Mouse (Mus musculus) liver, embryonic 16.5 days (tissue): ENCODE measurements around the gene Ank2. TPM values are rescaled to one million over a fixed set of nuclear protein-coding genes. Genes with fewer than 3 reads are reported as not detected.
"Not testable (repeated sequence)": the region's sequence is repeated elsewhere in the genome, so short reads cannot be mapped to it uniquely, and the experiment has no call there.

ENCODE experiments used
- ATAC-seq: fragments of 200-750 bp; cut with Nextera tagmentation; 2 replicates; pipeline ENCODE4 v1.8.0; 2017; ENCODE audit warnings: low read depth, mild to moderate bottlenecking, moderate number of reproducible peaks, moderate library complexity
- H3K27ac ChIP-seq: fragments of 300-500 bp; sonication (generic); 2 replicates; pipeline ENCODE4 v1.5.1; 2014; ENCODE audit warnings: mild to moderate bottlenecking, low read length
- H3K27me3 ChIP-seq: fragments of 300-500 bp; sonication (generic); 2 replicates; pipeline ENCODE4 v1.6.1; 2014; ENCODE audit warnings: low read depth, low read length, mixed read lengths; ENCODE audit not compliant: control insufficient read depth, insufficient read depth
- H3K36me3 ChIP-seq: fragments of 300-500 bp; sonication (generic); 2 replicates; pipeline ENCODE4 v1.6.1; 2014; ENCODE audit warnings: mild to moderate bottlenecking; ENCODE audit not compliant: control insufficient read depth, insufficient read depth
- H3K4me1 ChIP-seq: fragments of 300-500 bp; sonication (generic); 2 replicates; pipeline ENCODE4 v1.6.1; 2014; ENCODE audit warnings: low read depth, low read length, mixed read lengths; ENCODE audit not compliant: control insufficient read depth
- H3K4me2 ChIP-seq: fragments of 300-500 bp; sonication (generic); 2 replicates; pipeline ENCODE4 v1.6.1; 2014; ENCODE audit warnings: low read depth, low read length, mixed read lengths
- H3K4me3 ChIP-seq: fragments of 300-500 bp; sonication (generic); 2 replicates; pipeline ENCODE4 v1.5.1; 2014; ENCODE audit warnings: low read depth, mild to moderate bottlenecking, low read length
- H3K9ac ChIP-seq: fragments of 300-500 bp; sonication (generic); 2 replicates; pipeline ENCODE4 v1.6.1; 2014; ENCODE audit warnings: low read depth, low read length
- H3K9me3 ChIP-seq: fragments of 300-500 bp; sonication (generic); replicated peaks from 2 replicates; pipeline ENCODE4 v1.6.1; 2016; ENCODE audit warnings: low read length; ENCODE audit not compliant: control insufficient read depth
- WGBS: fragments of 180-500 bp; shearing (Covaris S2); extraction: QIAGEN DNeasy Blood & Tissue Kit; methylation state at CpG from one replicate; pipeline ENCODE4 v1.1.7; 2014; ENCODE audit not compliant: insufficient replicate concordance; 5-methylcytosine and 5-hydroxymethylcytosine counted together
- polyA plus RNA-seq: library from polyadenylated mRNA; unstranded; fragments of >200 nt; fragmentation: Nextera tagmentation; extraction: Ambion mirVana; gene quantifications from 2 replicates; pipeline ENCODE4 v1.2.1, GENCODE M21; 2015

Ank2 gene
- polyA plus RNA-seq, 1 experiment from 2014 or later, result 10.4 TPM

DNA sequence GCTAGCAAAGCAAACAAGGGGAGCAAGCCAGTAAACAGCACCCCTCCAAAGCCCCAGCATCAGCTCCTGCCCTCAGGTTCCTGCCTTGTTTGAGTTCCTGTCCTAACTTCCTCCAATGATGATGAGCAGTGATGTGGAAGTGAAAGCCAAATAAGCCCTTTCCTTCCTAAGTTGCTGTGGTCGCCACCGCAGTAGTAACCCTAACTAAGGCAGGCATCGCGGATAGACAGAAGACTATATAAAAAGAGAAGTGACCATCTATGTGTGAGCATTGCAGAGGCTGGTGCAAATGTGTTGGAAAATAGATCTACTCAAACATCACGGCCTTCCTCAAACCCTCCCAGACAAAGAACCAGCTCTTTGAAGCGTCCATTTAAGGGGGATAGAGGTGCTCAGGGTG, 167.6 kb downstream of the Ank2 start:
- Histone ChIP-seq H3K4me1 (no peaks in the 10 kb centered on the region), H3K9me3 (no peaks in the 10 kb centered on the region), H3K27me3 (no peaks in the 10 kb centered on the region), H3K27ac (no peak overlapping the region), H3K9ac (no peak overlapping the region), H3K36me3 (no peaks in the 10 kb centered on the region), H3K4me3 (no peak overlapping the region), H3K4me2 (no peak overlapping the region)
- ATAC-seq, result no peak
- WGBS, result 51% methylated on average over 6 of the region's 6 CpGs

DNA sequence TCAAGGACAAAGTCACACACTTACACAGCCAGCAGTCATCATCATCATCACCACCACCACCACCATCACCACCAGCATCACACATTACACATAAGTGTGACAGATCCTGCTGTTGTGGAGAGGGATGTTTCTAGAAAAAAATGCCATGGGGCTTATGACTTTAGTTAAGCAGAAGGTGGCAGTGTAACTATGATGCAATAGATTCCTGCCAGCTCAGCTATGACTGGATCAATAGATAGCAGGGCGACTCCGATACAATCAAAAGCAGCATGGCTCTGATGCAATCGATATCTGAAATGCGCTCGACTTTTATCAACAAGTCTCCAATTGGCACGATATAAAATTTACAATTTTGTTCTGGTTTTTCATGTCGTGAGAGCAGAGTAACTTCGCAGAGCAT, 172.8 kb downstream of the Ank2 start:
- H3K27ac ChIP-seq, result no peak overlapping the region
- H3K4me1 ChIP-seq, result no peaks in the 10 kb centered on the region
- H3K27me3 ChIP-seq, result no peaks in the 10 kb centered on the region
- H3K4me2 ChIP-seq, result no peak overlapping the region
- H3K4me3 ChIP-seq, result no peak overlapping the region
- H3K9me3 ChIP-seq, result no peaks in the 10 kb centered on the region
- H3K36me3 ChIP-seq, result no peaks in the 10 kb centered on the region
- 64% methylated on average over 8 of the region's 8 CpGs for WGBS
- ATAC-seq, result no peak
- H3K9ac ChIP-seq, result no peak overlapping the region

DNA sequence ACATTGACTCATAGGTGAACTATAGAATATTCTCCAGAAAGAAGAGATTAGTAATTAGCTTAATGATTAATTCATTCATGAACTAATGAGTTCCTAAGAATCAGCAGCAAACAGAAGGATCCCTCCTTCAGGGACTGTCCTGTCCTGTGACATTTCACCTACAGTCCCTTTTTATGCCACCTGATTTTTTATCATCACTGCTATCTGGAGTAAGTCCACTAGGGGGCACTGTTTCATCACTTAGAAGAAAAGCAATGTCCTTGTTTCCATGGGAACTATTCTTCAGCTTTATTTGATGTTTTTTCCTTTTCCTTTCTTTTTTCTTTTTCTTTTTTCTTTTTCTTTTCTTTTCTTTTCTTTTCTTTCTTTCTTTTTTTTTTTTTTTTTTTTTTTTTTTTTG, 176.3 kb downstream of the Ank2 start:
- ATAC-seq, result no peak
- no peaks in the 10 kb centered on the region for H3K36me3 ChIP-seq
- no peaks in the 10 kb centered on the region for H3K9me3 ChIP-seq
- no peak overlapping the region for H3K4me2 ChIP-seq
- no peaks in the 10 kb centered on the region for H3K4me1 ChIP-seq
- H3K27ac ChIP-seq, result no peak overlapping the region
- H3K9ac ChIP-seq, result no peak overlapping the region
- H3K27me3 ChIP-seq, result no peaks in the 10 kb centered on the region
- no peak overlapping the region for H3K4me3 ChIP-seq

DNA sequence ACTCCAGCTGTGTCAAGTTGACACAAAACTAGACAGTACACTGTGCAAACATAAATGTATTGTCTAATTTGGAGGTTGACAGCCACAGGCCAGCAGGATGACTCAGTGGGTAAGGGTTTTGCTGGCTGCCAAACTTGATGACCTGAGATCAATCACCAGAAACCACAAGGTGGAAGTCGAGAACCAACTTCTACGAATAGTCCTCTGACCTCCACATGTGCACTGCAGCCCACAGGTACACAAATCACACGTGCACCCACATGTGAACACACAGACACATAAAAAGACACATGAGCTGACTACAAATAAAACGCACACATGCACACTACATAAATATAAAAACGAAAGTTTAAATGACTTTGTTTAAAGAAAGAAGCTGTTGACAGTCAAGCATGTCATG, 177.5 kb downstream of the Ank2 start:
- H3K27me3 ChIP-seq, result no peaks in the 10 kb centered on the region
- no peaks in the 10 kb centered on the region for H3K4me1 ChIP-seq
- no peak for ATAC-seq

DNA sequence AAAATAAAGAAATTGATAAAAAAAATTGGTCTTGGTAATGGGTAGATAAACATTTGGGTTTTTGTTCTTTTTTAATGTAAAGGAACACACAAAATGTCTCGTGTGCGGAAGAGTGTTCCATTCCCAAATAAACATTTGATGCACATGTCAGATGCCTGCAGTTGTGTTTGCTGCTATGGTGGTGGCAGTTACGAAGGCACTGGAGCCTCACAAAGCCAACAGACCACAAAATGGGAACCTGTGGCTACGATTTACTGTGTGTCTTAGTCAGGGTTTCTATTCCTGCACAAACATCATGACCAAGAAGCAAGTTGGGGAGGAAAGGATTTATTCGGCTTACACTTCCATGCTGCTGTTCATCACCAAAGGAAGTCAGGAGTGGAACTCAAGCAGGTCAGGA, 178.1 kb downstream of the Ank2 start:
- not testable (repeated sequence) for H3K36me3 ChIP-seq, H3K4me1 ChIP-seq, H3K9me3 ChIP-seq, H3K9ac ChIP-seq, H3K27me3 ChIP-seq, ATAC-seq, H3K4me2 ChIP-seq, H3K27ac ChIP-seq, H3K4me3 ChIP-seq
- 32% methylated on average over 5 of the region's 5 CpGs for WGBS

More for the DNA sequence above, 177.5 kb downstream of the Ank2 start:
- no peaks in the 10 kb centered on the region for H3K9me3 ChIP-seq
- no peak overlapping the region for H3K27ac ChIP-seq
- no peak overlapping the region for H3K4me3 ChIP-seq
- H3K9ac ChIP-seq, result no peak overlapping the region
- H3K4me2 ChIP-seq, result no peak overlapping the region
- 31% methylated on average over 5 of the region's 5 CpGs for WGBS
- H3K36me3 ChIP-seq, result no peaks in the 10 kb centered on the region

DNA sequence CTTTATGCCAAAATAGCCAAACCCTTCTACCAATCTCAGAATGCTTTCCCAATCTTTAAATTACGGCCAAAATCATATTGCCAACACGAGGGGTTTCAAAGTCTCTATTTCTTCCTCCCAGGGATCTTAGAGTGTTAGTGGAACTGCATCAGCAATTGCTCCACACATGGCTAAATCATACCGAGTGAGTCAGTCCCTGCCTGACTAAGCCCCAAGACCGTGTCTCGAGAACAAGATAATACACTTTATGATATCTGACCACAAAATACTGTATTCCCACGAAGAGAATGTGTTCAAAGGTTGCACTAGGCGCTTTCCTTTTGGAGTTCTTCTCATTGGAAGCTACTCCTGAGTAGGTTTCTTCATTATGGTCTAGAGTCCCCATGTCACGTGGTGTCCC, 178.8 kb downstream of the Ank2 start:
- Histone ChIP-seq H3K27me3 (no peaks in the 10 kb centered on the region), H3K4me1 (no peaks in the 10 kb centered on the region), H3K27ac (no peak overlapping the region), H3K9me3 (no peaks in the 10 kb centered on the region), H3K4me3 (no peak overlapping the region), H3K4me2 (no peak overlapping the region), H3K9ac (no peak overlapping the region), H3K36me3 (no peaks in the 10 kb centered on the region)
- ATAC-seq, result no peak
- WGBS, result 45% methylated on average over 8 of the region's 8 CpGs

DNA sequence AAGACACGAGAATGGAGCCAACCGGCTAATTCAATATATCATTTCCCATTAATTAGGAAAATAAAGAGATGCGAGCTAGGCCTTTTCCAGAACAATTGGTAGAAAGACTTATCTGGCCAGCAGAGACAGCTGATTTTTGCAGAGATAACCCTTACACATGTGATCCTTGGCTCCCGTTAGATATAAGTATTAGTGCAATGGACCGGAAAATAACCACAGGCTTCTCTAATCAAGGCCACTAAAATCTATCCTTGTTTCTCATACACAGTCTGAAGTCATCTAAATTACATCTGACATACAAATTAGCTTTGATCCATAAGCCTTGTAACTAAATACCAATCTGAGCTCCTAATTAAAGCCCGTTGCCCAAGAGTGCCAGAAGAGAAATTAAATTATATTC, 181.5 kb downstream of the Ank2 start:
- WGBS, result 77% methylated on average over 6 of the region's 6 CpGs
- H3K4me1 ChIP-seq, result no peaks in the 10 kb centered on the region
- H3K36me3 ChIP-seq, result no peaks in the 10 kb centered on the region

DNA sequence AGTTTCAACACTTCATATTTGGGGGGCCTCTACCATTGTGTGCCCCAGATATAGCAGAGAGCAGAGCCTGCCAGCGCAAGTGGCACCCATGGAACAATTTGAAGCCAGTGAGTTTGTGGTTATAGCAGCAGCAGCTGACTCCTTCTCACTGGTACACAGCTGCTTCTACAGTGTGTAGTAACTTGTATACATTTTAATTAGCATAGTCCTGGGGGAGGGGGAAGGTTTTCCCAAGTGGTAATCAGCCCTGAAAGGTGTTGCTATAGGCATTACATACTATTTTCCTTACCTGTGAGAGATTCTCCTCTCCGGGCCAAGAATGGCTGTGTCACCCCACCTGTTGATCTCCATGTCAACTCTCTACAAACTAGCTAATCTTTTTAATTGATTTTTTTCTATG, 182.4 kb downstream of the Ank2 start:
- H3K27ac ChIP-seq, result no peak overlapping the region
- H3K4me1 ChIP-seq, result no peaks in the 10 kb centered on the region
- no peaks in the 10 kb centered on the region for H3K27me3 ChIP-seq
- WGBS, result 72% methylated on average over 2 of the region's 2 CpGs
- no peaks in the 10 kb centered on the region for H3K9me3 ChIP-seq
- no peak for ATAC-seq
- H3K4me2 ChIP-seq, result no peak overlapping the region
- no peak overlapping the region for H3K4me3 ChIP-seq
- H3K36me3 ChIP-seq, result no peaks in the 10 kb centered on the region
- no peak overlapping the region for H3K9ac ChIP-seq

More for the DNA sequence above, 181.5 kb downstream of the Ank2 start:
- no peak overlapping the region for H3K9ac ChIP-seq
- no peak for ATAC-seq
- H3K9me3 ChIP-seq, result no peaks in the 10 kb centered on the region
- no peak overlapping the region for H3K4me2 ChIP-seq
- no peak overlapping the region for H3K27ac ChIP-seq
- no peaks in the 10 kb centered on the region for H3K27me3 ChIP-seq
- H3K4me3 ChIP-seq, result no peak overlapping the region

DNA sequence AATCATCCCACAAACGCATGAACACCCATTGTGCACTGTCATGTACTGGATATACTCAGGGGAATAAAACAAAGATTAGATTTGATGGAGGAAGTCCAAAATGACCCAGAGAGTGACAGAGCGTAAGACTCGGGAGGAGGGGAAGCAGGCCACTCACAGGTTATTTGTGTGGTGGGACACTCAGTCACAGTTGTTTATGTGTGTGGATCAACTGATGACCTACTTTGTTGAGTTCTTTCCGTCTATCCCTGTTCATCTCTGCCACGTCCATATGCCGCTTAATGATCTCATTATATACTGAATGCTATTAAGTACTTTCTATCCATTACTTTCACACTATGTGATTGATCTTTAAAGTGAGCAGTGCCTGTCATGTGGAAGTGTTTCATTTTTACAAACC, 187.6 kb downstream of the Ank2 start:
- no peak overlapping the region for H3K4me3 ChIP-seq
- no peak overlapping the region for H3K27ac ChIP-seq
- no peaks in the 10 kb centered on the region for H3K36me3 ChIP-seq
- WGBS, result 71% methylated on average over 6 of the region's 6 CpGs
- no peaks in the 10 kb centered on the region for H3K9me3 ChIP-seq
- H3K4me1 ChIP-seq, result no peaks in the 10 kb centered on the region
- H3K4me2 ChIP-seq, result no peak overlapping the region
- H3K27me3 ChIP-seq, result no peaks in the 10 kb centered on the region
- no peak overlapping the region for H3K9ac ChIP-seq
- no peak for ATAC-seq

DNA sequence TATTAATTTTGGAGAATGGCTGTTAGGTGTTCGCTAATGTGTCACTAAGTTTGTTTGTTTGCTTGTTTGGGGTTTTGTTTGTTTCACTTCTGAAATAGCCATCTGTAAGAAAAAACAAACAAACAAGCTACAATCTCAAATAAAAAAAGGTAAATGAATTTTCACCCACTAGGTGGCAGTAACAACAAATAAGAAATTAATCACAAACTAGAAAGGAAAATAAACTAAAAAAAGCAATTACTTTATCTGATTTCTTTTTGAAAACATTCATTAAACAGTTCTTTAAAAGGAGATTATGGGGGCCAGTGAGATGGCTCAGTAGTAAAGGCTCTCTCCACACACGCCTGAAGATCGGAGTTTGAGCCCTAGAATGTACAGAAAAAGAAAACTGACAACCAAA, 189.1 kb downstream of the Ank2 start:
- Histone ChIP-seq H3K27ac (no peak overlapping the region), H3K9me3 (no peaks in the 10 kb centered on the region), H3K9ac (no peak overlapping the region), H3K27me3 (no peaks in the 10 kb centered on the region), H3K4me3 (no peak overlapping the region), H3K36me3 (no peaks in the 10 kb centered on the region), H3K4me1 (no peaks in the 10 kb centered on the region), H3K4me2 (no peak overlapping the region)
- ATAC-seq, result no peak
- WGBS, result 58% methylated on average over 3 of the region's 3 CpGs
